Mouse (Mus musculus) embryonic facial prominence, embryonic 12.5 days (tissue): ENCODE measurements around the gene Gm9045. TPM values are rescaled to one million over a fixed set of nuclear protein-coding genes. Genes with fewer than 3 reads are reported as not detected.

Experiments
- polyA plus RNA-seq: library from polyadenylated mRNA; unstranded; fragments of >200 nt; fragmentation: Nextera tagmentation; extraction: Ambion mirVana; gene quantifications from 2 replicates; pipeline ENCODE4 v1.2.1, GENCODE M21; 2016

Gm9045 gene
- polyA plus RNA-seq, 1 experiment from 2014 or later, result not detected

Other genes with a start within 250 kb of the Gm9045 start
- gene Mdm1, start 196.0 kb downstream of the Gm9045 start, polyA plus RNA-seq, result 47.2 and 48.7 TPM in 2 replicates
- gene Il22, start 132.9 kb downstream of the Gm9045 start, polyA plus RNA-seq, result not detected in 2 replicates
- 0.09 TPM in 1 of 2 replicates, not detected in the other for gene Gm32717, start 97.1 kb downstream of the Gm9045 start, polyA plus RNA-seq
- gene Gm32802, start 79.1 kb downstream of the Gm9045 start, polyA plus RNA-seq, result 0.09 TPM in 1 of 2 replicates, not detected in the other
- gene Iltifb, start 42.8 kb downstream of the Gm9045 start, polyA plus RNA-seq, result not detected in 2 replicates
- 0.06 TPM in 1 of 2 replicates, not detected in the other for gene Gm9040, start 10.9 kb downstream of the Gm9045 start, polyA plus RNA-seq
- gene Gm9044, start 5.4 kb downstream of the Gm9045 start, polyA plus RNA-seq, result 0.06 TPM in 1 of 2 replicates, not detected in the other
- gene Gm9046, start 5.4 kb upstream of the Gm9045 start, polyA plus RNA-seq, result not detected in 2 replicates
- gene Gm9048, start 10.8 kb upstream of the Gm9045 start, polyA plus RNA-seq, result 0.13 TPM in 1 of 2 replicates, not detected in the other
- gene Gm9049, start 16.3 kb upstream of the Gm9045 start, polyA plus RNA-seq, result not detected in 2 replicates
- gene Ifng, start 103.2 kb upstream of the Gm9045 start, polyA plus RNA-seq, result not detected in 2 replicates